Mouse (Mus musculus) thymus, postnatal 0 days (tissue): ENCODE measurements around the gene Spry1. TPM values are rescaled to one million over a fixed set of nuclear protein-coding genes. Genes with fewer than 3 reads are reported as not detected.
"Not testable (repeated sequence)": the region's sequence is repeated elsewhere in the genome, so short reads cannot be mapped to it uniquely, and the experiment has no call there.

Source experiments
- DNase-seq: peaks from one replicate; pipeline ENCODE4 v3.0.0-alpha.2; 2015; ENCODE audit warnings: low spot score
- polyA plus RNA-seq: library from polyadenylated mRNA; unstranded; fragments of >200 nt; fragmentation: Nextera tagmentation; extraction: Ambion mirVana; gene quantifications from 2 replicates; pipeline ENCODE4 v1.2.1, GENCODE M21; 2015

The Spry1 gene
- 3.2 and 4.5 TPM in 2 replicates for polyA plus RNA-seq

DNA sequence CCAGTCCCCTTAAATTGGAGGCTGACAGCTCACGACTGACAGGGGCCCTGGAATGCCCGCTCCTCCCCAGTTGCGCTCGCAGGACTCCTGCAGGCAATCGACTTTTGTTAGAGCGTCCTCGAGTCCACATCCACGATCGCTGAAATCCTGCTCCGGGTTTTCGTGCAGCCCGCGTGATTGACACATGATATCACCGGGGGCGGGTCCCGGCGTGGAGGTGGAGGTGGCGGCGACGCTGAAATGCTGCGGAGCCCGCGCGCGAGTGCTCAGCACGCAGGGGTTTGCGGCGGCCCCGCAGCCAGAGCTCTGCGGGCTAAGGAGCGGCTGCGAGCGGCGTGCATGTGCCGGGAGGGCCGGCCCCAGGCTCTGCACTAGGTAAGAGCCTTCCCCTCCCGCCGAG, at the start of gene Spry1:
Gene Spry1 (plus strand): TSS at position 258 of the 400 bp plus-strand sequence.
- DNase-seq = peak; percentile 95

GRCm38 (mm10) chr3:37595721-37596120, 44.0 kb upstream of the Spry1 start:
- no peak for DNase-seq

- DNase-seq = no peak
Measured at GRCm38 (mm10) chr3:37596519-37596918, 43.2 kb upstream of the Spry1 start.

DNA sequence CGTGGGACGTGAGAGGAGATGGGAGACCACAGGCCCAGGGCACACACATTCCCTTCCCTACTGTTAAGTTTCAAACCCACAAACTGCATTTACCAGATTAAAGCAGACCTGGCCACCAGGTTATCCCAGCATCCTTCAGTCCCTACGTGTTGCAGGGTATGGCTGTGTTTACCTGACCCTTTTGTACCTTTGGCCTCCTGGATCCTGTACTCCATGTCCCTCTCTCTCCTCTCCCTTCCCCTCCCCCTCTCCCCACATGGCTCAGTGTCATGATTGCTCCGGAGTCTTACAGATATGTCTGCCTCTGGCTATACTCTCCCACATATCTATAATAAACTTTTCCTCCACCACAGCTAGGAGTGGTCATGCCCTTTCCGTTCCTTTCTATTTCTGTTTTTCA, 42.5 kb upstream of the Spry1 start:
- DNase-seq = no peak

- not testable (repeated sequence) for DNase-seq
Measured at GRCm38 (mm10) chr3:37599641-37600040, 40.1 kb upstream of the Spry1 start.

- no peak for DNase-seq
Measured at GRCm38 (mm10) chr3:37602356-37602755, 37.4 kb upstream of the Spry1 start.

DNA sequence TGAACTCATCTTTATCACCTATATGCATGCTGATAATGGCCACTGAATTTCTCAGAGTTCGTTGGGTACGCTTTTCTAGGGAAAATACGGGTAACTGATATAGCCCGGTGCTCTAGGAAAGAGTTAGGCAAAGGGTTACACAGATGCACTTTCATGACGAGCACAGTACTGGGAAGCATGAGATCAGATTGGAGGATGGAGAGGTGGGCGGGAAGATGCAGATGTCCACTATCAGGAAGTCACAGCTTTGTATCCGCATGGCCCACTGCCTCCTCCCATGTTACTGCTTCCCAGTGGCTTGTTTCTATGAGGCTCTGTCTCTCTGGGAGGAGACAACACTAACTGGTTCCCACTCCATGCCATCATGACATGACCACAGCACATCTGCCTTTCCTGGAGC, 36.9 kb upstream of the Spry1 start:
- no peak for DNase-seq

- DNase-seq = no peak
Measured at GRCm38 (mm10) chr3:37603541-37603940, 36.2 kb upstream of the Spry1 start.

DNA sequence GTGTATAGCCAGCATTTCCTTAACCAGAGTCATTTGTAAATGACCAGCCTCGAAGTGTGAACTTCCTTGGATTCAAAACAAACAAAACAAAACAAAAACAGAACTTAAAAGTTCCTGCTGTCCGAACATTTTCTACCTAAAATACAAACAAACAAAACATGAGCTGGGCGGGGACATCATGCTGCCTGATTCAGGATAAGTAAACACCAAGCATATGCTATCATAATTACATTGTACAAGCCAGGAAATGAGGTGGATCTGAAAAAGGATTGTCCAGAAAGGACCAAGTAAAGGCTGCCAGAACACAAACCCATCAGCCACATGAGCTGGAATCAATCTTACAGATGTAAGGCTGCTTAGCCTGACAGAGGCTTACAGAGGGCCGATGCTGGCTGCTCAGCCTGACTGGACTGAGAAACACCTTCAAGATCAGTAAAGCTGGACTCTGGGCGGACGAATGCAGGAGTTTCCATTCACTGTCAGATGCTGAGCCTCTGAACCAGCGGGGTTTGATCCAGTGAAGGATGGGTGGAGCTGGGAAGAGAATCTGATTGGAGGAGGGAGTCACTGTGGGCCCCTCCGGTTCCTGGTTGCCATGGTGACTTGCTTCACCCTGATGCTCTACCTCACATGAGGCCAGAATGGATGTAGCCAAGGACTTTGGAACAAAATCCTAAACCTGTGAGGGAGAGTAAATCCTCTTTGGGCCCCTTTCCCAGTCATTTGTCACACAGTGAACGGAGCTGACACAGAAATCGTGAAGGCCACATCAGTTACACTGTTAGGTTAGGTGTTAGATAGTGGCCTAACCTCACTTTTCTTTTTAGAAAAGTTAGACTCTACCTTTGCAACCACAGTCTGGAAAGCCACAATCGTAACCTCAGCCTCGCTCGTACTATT, 34.5 kb upstream of the Spry1 start:
- DNase-seq = no peak

DNA sequence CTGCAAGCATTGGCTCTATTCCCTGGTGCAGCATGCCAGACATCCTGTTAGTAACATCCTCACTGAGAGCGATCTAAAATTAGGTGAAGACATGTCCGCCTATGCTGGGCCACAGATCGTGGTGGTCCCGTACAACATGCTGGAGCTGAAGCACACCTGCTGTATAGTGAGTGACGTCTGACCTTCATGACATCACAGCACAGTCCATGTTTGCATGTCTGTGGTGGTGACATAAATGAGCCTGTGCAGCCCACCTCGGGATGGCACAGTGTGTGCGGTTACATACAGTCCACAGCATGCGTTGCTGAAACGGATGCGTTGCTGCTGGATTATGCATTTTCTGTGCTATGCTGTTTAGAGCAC, 33.9 kb upstream of the Spry1 start:
- DNase-seq = peak; percentile 65

- no peak for DNase-seq
Measured at GRCm38 (mm10) chr3:37608926-37609325, 30.8 kb upstream of the Spry1 start.

DNA sequence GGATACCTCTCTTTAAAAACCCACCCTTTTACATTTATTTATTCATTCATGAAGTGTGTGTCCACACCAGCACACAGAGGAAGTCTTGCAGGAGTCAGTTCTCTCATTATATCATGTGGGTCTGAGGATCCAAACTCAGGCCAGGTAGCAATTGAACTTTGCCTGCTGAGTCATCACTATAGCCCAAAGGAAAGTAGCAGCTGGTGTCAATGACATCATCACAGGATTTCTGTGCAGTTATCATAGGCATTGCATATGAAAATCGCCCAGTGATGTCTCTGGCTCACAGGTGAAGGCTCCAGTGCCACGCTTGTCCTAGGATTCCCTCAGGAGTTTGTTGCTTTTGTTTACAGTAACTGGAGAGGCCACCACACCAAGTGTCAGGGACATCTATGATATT, 29.1 kb upstream of the Spry1 start:
- DNase-seq = no peak

DNA sequence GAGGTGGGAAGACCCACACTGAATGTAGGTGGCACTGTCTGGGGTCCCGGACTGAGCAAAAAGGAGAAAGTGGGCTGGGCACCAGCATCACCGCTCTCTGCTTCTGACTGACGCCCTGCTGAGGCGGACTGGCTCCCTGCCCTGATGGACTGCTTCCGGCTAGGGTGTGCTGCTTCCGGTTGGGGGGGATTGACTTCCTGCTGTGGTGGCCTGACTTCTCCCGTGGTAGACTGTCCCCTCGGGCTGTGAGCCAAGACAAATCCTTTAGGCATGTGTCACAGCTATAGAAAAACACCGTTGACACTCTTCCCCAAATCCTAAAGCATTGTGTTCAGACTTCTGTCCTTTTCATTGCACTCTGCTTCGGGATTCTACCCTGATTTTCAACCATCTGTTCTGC, 26.0 kb upstream of the Spry1 start:
- DNase-seq = no peak

DNA sequence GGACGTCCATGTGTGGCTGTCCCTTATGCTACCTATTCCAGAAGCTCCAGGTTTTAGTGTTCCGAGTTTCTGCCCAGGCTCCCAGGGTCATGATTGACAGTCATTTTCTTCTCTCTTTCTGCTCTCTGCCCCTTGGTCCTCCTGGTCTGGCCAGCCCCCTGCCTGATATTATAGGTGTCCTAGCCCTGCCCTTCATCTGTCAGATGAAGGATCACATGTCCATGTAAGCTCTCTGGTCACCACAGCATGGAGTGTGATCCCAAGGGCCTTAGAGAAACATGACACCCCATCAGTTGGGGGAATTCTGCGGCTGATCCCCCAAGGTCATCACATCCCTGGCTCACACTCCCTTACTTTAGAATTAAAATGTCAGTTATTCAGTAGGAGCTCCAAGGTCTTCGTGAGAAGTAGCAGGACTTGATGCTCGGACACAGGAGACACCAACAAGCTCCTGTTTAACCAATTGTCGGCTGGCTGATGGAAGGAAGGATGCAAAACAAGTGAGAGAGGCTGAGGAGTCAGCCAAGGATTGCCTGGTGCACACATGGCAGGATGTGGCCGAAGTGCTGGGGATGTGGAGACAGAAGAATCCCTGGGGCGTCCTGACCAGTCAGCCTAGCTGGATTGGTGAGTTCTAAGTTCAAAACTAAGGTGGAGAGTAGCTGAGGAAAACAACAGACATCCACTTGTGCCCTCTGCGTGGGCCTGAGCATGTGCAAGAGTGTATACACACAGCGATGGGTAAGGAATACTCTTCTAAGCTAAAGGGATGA, 24.7 kb upstream of the Spry1 start:
- no peak for DNase-seq

DNA sequence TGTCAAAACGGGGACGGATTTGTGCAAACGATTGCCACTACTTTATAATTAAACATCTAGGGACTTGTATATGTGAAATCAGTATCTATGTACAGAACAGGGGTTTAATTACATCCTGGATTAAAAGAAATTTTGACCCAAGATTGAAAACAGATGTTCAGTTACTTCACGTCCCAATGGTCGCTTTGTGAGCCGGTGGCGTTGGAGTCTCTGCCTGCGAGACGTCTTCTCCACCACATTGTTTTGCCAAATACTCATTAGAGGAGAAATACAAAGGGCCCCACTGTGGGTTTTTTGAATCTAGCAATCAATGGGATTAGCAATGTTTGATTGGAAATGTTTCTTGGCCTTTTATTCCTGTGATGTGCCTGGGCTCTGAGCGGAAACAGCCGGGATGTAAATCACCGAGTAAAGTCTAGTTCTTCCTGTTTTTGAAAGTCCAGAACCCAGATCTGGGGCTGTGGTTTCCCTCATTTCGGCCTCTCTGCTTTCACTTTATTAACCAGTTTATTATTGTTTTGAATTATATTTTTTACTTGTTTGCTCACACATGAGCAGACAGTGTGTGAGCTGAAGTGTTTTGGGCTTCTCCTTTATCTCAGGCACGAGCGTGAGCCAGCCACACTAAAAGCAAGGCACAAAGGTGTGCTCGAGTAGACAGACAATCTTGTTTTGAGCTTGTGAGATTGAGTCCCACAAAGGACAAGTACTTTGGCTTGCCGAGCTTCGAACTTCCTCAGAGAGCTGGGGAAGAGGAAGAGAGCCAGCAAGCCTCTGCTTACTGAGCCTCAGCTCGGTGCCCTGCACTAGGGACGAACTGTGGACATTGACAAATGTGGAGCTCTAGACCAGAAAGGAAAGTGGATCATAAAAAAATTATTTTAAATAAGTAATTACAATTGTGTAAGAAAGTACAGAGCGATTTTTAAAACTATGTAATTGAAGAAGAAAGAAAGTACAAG, 22.9 kb upstream of the Spry1 start:
- no peak for DNase-seq

DNA sequence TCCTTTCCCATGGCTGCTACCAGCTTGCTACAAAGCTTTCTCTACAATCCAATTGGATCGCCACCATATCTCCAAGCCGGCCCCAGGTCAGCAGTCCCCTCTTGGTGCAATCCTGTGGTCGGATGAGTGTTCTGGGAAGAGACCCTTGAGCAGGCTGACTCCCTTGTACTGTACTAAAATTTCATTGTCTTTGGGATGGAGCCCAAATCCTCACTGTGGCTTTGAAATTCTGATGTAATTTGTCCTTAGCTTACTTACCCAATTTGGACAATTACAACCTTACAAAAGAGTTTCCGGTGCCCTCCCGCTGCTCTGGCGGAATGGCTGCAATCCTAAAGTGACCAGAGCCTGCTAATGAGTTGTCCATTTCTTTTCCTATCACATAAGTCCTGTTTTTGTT, 7.5 kb upstream of the Spry1 start:
- DNase-seq = no peak

GRCm38 (mm10) chr3:37632751-37633150, 7.0 kb upstream of the Spry1 start:
- no peak for DNase-seq

- peak; percentile 48 for DNase-seq
Measured at GRCm38 (mm10) chr3:37634648-37635047, 5.1 kb upstream of the Spry1 start.

GRCm38 (mm10) chr3:37636921-37637320, 2.8 kb upstream of the Spry1 start:
- no peak for DNase-seq

GRCm38 (mm10) chr3:37640162-37640721, 495 bp downstream of the Spry1 start:
- peak; percentile 57 for DNase-seq

GRCm38 (mm10) chr3:37640810-37641209, 1.1 kb downstream of the Spry1 start:
- DNase-seq = peak; percentile 80
